Mouse (Mus musculus): ENCODE data around the gene Igfals. TPM values are rescaled to one million over a fixed set of nuclear protein-coding genes. Genes with fewer than 3 reads are reported as not detected.

Gene Igfals
- polyA plus RNA-seq, 1 experiment from 2014 or later = 0.11 TPM

- WGBS = 98% methylated on average over 2 of the region's 2 CpGs
These were observed 41.8 kb downstream of the Igfals start for GRCm38 (mm10) chr17:24907591-24907990.

DNA sequence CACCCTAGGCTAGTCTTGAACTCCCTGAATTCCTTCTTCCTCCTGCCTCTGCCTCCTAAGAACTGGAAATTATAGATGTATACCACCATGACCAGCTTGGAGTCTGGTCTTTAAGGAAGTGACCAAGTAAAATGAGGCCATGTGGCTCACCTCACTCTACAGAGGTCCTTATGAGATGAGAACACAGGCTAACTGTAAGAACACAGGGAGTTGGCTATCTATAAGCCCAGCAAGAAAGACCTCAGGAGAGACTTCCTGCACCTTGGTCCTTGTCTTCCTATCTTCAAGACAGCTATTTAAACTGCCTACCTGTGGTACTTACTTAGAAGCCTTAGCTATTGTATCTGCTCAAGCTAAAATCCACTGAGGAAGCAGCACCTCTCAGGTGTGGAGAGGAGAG lies 48.2 kb downstream of the Igfals start:
- no peak overlapping the region for H3K9ac ChIP-seq
- ATAC-seq (ENCODE audit: extremely low read depth, insufficient number of reproducible peaks, low FRiP score, low TSS enrichment) = no peak
- no peak overlapping the region for H3K4me3 ChIP-seq
- no peak overlapping the region for H3K4me2 ChIP-seq
- no peaks in the 10 kb centered on the region for H3K27me3 ChIP-seq (replicated peaks)
- H3K4me1 ChIP-seq = no peaks in the 10 kb centered on the region
- H3K9me3 ChIP-seq = no peaks in the 10 kb centered on the region
- no peak overlapping the region for H3K27ac ChIP-seq (replicated peaks)
- H3K36me3 ChIP-seq = peaks cover 98% of the 10 kb centered on the region

More at GRCm38 (mm10) chr17:24907591-24907990, 41.8 kb downstream of the Igfals start:
- no peaks in the 10 kb centered on the region for H3K27me3 ChIP-seq (replicated peaks)
- H3K9me3 ChIP-seq = no peaks in the 10 kb centered on the region
- no peak for ATAC-seq (ENCODE audit: extremely low read depth, insufficient number of reproducible peaks, low FRiP score, low TSS enrichment)
- no peak overlapping the region for H3K4me2 ChIP-seq
- H3K4me3 ChIP-seq = no peak overlapping the region
- H3K27ac ChIP-seq (replicated peaks) = no peak overlapping the region
- no peak overlapping the region for H3K9ac ChIP-seq
- peaks cover 100% of the 10 kb centered on the region for H3K36me3 ChIP-seq
- no peaks in the 10 kb centered on the region for H3K4me1 ChIP-seq

- H3K9ac ChIP-seq = no peak overlapping the region
- no peak overlapping the region for H3K4me3 ChIP-seq
- no peak overlapping the region for H3K4me2 ChIP-seq
- H3K36me3 ChIP-seq = peaks cover 99% of the 10 kb centered on the region
- WGBS = 94% methylated on average over 1 of the region's 1 CpGs
- H3K9me3 ChIP-seq = no peaks in the 10 kb centered on the region
- no peaks in the 10 kb centered on the region for H3K27me3 ChIP-seq (replicated peaks)
- no peaks in the 10 kb centered on the region for H3K4me1 ChIP-seq
- no peak overlapping the region for H3K27ac ChIP-seq (replicated peaks)
- ATAC-seq (ENCODE audit: extremely low read depth, insufficient number of reproducible peaks, low FRiP score, low TSS enrichment) = no peak
These were observed 57.4 kb downstream of the Igfals start for GRCm38 (mm10) chr17:24923246-24923645.

GRCm38 (mm10) chr17:24929506-24929905 lies 63.7 kb downstream of the Igfals start:
- H3K9ac ChIP-seq = 0 out of 2 replicates have a peak overlapping the region, but pooled peaks have one; percentile 2
- H3K27ac ChIP-seq (replicated peaks) = no peak overlapping the region
- peaks cover 64% of the 10 kb centered on the region for H3K36me3 ChIP-seq
- H3K9me3 ChIP-seq = no peaks in the 10 kb centered on the region
- peaks cover 17% of the 10 kb centered on the region for H3K4me1 ChIP-seq
- ATAC-seq (ENCODE audit: extremely low read depth, insufficient number of reproducible peaks, low FRiP score, low TSS enrichment) = no peak
- WGBS = 78% methylated on average over 1 of the region's 1 CpGs
- H3K4me2 ChIP-seq = no peak overlapping the region
- H3K27me3 ChIP-seq (replicated peaks) = no peaks in the 10 kb centered on the region
- H3K4me3 ChIP-seq = no peak overlapping the region

Other genes with a start within 250 kb of the Igfals start
- gene Tsc2, start 233.4 kb upstream of the Igfals start, polyA plus RNA-seq (2015; fragmentation: Nextera tagmentation; extraction: Ambion mirVana) = 43.4 and 47.9 TPM in 2 replicates
- gene Nthl1, start 233.3 kb upstream of the Igfals start, polyA plus RNA-seq (2015; fragmentation: Nextera tagmentation; extraction: Ambion mirVana) = 9.6 and 9.8 TPM in 2 replicates
- 46.8 and 51.1 TPM in 2 replicates for gene Slc9a3r2, start 215.7 kb upstream of the Igfals start, polyA plus RNA-seq (2015; fragmentation: Nextera tagmentation; extraction: Ambion mirVana)
- not detected in 2 replicates for gene Npw, start 207.5 kb upstream of the Igfals start, polyA plus RNA-seq (2015; fragmentation: Nextera tagmentation; extraction: Ambion mirVana)
- 15.1 and 15.8 TPM in 2 replicates for gene Zfp598, start 196.3 kb upstream of the Igfals start, polyA plus RNA-seq (2015; fragmentation: Nextera tagmentation; extraction: Ambion mirVana)
- 0.59 and 0.83 TPM in 2 replicates for gene Syngr3, start 176.0 kb upstream of the Igfals start, polyA plus RNA-seq (2015; fragmentation: Nextera tagmentation; extraction: Ambion mirVana)
- 31.4 and 31.9 TPM in 2 replicates for gene Gfer, start 169.8 kb upstream of the Igfals start, polyA plus RNA-seq (2015; fragmentation: Nextera tagmentation; extraction: Ambion mirVana)
- gene Noxo1, start 169.8 kb upstream of the Igfals start, polyA plus RNA-seq (2015; fragmentation: Nextera tagmentation; extraction: Ambion mirVana) = 1.1 TPM in 2 replicates
- gene Tbl3, start 158.3 kb upstream of the Igfals start, polyA plus RNA-seq (2015; fragmentation: Nextera tagmentation; extraction: Ambion mirVana) = 45.7 and 47.4 TPM in 2 replicates
- gene Rnf151, start 147.9 kb upstream of the Igfals start, polyA plus RNA-seq (2015; fragmentation: Nextera tagmentation; extraction: Ambion mirVana) = not detected in 2 replicates
- gene Rps2, start 147.9 kb upstream of the Igfals start, polyA plus RNA-seq (2015; fragmentation: Nextera tagmentation; extraction: Ambion mirVana) = 903 and 1,010 TPM in 2 replicates
- 344 and 399 TPM in 2 replicates for gene Ndufb10, start 141.5 kb upstream of the Igfals start, polyA plus RNA-seq (2015; fragmentation: Nextera tagmentation; extraction: Ambion mirVana)
- 0.68 and 1.1 TPM in 2 replicates for gene Rpl3l, start 138.2 kb upstream of the Igfals start, polyA plus RNA-seq (2015; fragmentation: Nextera tagmentation; extraction: Ambion mirVana)
- gene Msrb1, start 129.4 kb upstream of the Igfals start, polyA plus RNA-seq (2015; fragmentation: Nextera tagmentation; extraction: Ambion mirVana) = 18.0 and 20.4 TPM in 2 replicates
- 0.24 and 0.59 TPM in 2 replicates for gene Hs3st6, start 113.0 kb upstream of the Igfals start, polyA plus RNA-seq (2015; fragmentation: Nextera tagmentation; extraction: Ambion mirVana)
- gene Meiob, start 61.7 kb upstream of the Igfals start, polyA plus RNA-seq (2015; fragmentation: Nextera tagmentation; extraction: Ambion mirVana) = not detected in 2 replicates
- gene Hagh, start 25.9 kb upstream of the Igfals start, polyA plus RNA-seq (2015; fragmentation: Nextera tagmentation; extraction: Ambion mirVana) = 47.3 and 54.5 TPM in 2 replicates
- gene Fahd1, start 15.6 kb upstream of the Igfals start, polyA plus RNA-seq (2015; fragmentation: Nextera tagmentation; extraction: Ambion mirVana) = 36.9 and 39.7 TPM in 2 replicates
- 36.1 and 41.4 TPM in 2 replicates for gene Nubp2, start 20.4 kb downstream of the Igfals start, polyA plus RNA-seq (2015; fragmentation: Nextera tagmentation; extraction: Ambion mirVana)
- gene Spsb3, start 20.6 kb downstream of the Igfals start, polyA plus RNA-seq (2015; fragmentation: Nextera tagmentation; extraction: Ambion mirVana) = 27.8 and 29.9 TPM in 2 replicates
- gene Eme2, start 29.1 kb downstream of the Igfals start, polyA plus RNA-seq (2015; fragmentation: Nextera tagmentation; extraction: Ambion mirVana) = 20.7 and 22.5 TPM in 2 replicates
- 79.2 and 81.5 TPM in 2 replicates for gene Mrps34, start 29.1 kb downstream of the Igfals start, polyA plus RNA-seq (2015; fragmentation: Nextera tagmentation; extraction: Ambion mirVana)
- gene Nme3, start 30.5 kb downstream of the Igfals start, polyA plus RNA-seq (2015; fragmentation: Nextera tagmentation; extraction: Ambion mirVana) = 32.0 and 41.0 TPM in 2 replicates
- 24.1 and 25.2 TPM in 2 replicates for gene Mapk8ip3, start 71.0 kb downstream of the Igfals start, polyA plus RNA-seq (2015; fragmentation: Nextera tagmentation; extraction: Ambion mirVana)
- gene Jpt2, start 94.7 kb downstream of the Igfals start, polyA plus RNA-seq (2015; fragmentation: Nextera tagmentation; extraction: Ambion mirVana) = 122 and 123 TPM in 2 replicates
- gene Cramp1l, start 149.8 kb downstream of the Igfals start, polyA plus RNA-seq (2015; fragmentation: Nextera tagmentation; extraction: Ambion mirVana) = 4.0 and 4.4 TPM in 2 replicates
- gene Ift140, start 150.1 kb downstream of the Igfals start, polyA plus RNA-seq (2015; fragmentation: Nextera tagmentation; extraction: Ambion mirVana) = 11.7 and 13.4 TPM in 2 replicates
- gene Tmem204, start 217.6 kb downstream of the Igfals start, polyA plus RNA-seq (2015; fragmentation: Nextera tagmentation; extraction: Ambion mirVana) = 18.0 and 19.4 TPM in 2 replicates
- gene Telo2, start 250.0 kb downstream of the Igfals start, polyA plus RNA-seq (2015; fragmentation: Nextera tagmentation; extraction: Ambion mirVana) = 25.1 and 29.0 TPM in 2 replicates

All from heart, embryonic 13.5 days (tissue).